Mouse (Mus musculus): Measurements from ENCODE around the gene Kera. TPM values are rescaled to one million over a fixed set of nuclear protein-coding genes. Genes with fewer than 3 reads are reported as not detected.

The Kera gene
- polyA plus RNA-seq, 1 experiment: not detected

- Histone ChIP-seq H3K4me3 (ENCODE audit: low read depth, low read length) (no peak overlapping the region), H3K9ac (ENCODE audit: low read depth, poor library complexity, severe bottlenecking) (no peak overlapping the region)
- TF ChIP-seq CTCF (IDR thresholded peaks at IDR 0.05; ENCODE audit: low read depth, low read length): no peak
- no peak for TF ChIP-seq POLR2A (IDR thresholded peaks at IDR 0.05; ENCODE audit: insufficient read depth, low read length)
- TF ChIP-seq EP300 (IDR thresholded peaks at IDR 0.05; ENCODE audit: insufficient read depth, low read depth, low read length): no peak
Measured at GRCm38 (mm10) chr10:97603256-97603655, 3.4 kb upstream of the Kera start.

GRCm38 (mm10) chr10:97622328-97622727 is 15.6 kb downstream of the Kera start:
- no peak for TF ChIP-seq CTCF (IDR thresholded peaks at IDR 0.05; ENCODE audit: low read depth, low read length)
- no peak for TF ChIP-seq EP300 (IDR thresholded peaks at IDR 0.05; ENCODE audit: insufficient read depth, low read depth, low read length)
- TF ChIP-seq POLR2A (IDR thresholded peaks at IDR 0.05; ENCODE audit: insufficient read depth, low read length): no peak
- Histone ChIP-seq H3K9ac (ENCODE audit: low read depth, poor library complexity, severe bottlenecking) (no peak overlapping the region), H3K27me3 (ENCODE audit: control insufficient read depth, insufficient read depth, low read length, poor library complexity, severe bottlenecking) (no peaks in the 10 kb centered on the region), H3K27ac (ENCODE audit: insufficient read depth, low read length) (no peak overlapping the region), H3K4me1 (ENCODE audit: control insufficient read depth, insufficient read depth, low read length) (no peaks in the 10 kb centered on the region), H3K36me3 (ENCODE audit: control insufficient read depth, insufficient read depth, low read length, poor library complexity, severe bottlenecking) (no peaks in the 10 kb centered on the region), H3K4me3 (ENCODE audit: low read depth, low read length) (no peak overlapping the region), H3K9me3 (replicated peaks; ENCODE audit: control insufficient read depth, insufficient read depth, low read length, poor library complexity, severe bottlenecking) (no peaks in the 10 kb centered on the region)

More at GRCm38 (mm10) chr10:97603256-97603655, 3.4 kb upstream of the Kera start:
- Histone ChIP-seq H3K27ac (ENCODE audit: insufficient read depth, low read length) (no peak overlapping the region), H3K36me3 (ENCODE audit: control insufficient read depth, insufficient read depth, low read length, poor library complexity, severe bottlenecking) (no peaks in the 10 kb centered on the region), H3K9me3 (replicated peaks; ENCODE audit: control insufficient read depth, insufficient read depth, low read length, poor library complexity, severe bottlenecking) (no peaks in the 10 kb centered on the region), H3K4me1 (ENCODE audit: control insufficient read depth, insufficient read depth, low read length) (no peaks in the 10 kb centered on the region), H3K27me3 (ENCODE audit: control insufficient read depth, insufficient read depth, low read length, poor library complexity, severe bottlenecking) (no peaks in the 10 kb centered on the region)

GRCm38 (mm10) chr10:97624381-97624780 is 17.7 kb downstream of the Kera start:
- Histone ChIP-seq H3K4me1 (ENCODE audit: control insufficient read depth, insufficient read depth, low read length) (no peaks in the 10 kb centered on the region), H3K9ac (ENCODE audit: low read depth, poor library complexity, severe bottlenecking) (no peak overlapping the region), H3K27me3 (ENCODE audit: control insufficient read depth, insufficient read depth, low read length, poor library complexity, severe bottlenecking) (no peaks in the 10 kb centered on the region), H3K9me3 (replicated peaks; ENCODE audit: control insufficient read depth, insufficient read depth, low read length, poor library complexity, severe bottlenecking) (no peaks in the 10 kb centered on the region), H3K36me3 (ENCODE audit: control insufficient read depth, insufficient read depth, low read length, poor library complexity, severe bottlenecking) (no peaks in the 10 kb centered on the region), H3K4me3 (ENCODE audit: low read depth, low read length) (no peak overlapping the region), H3K27ac (ENCODE audit: insufficient read depth, low read length) (no peak overlapping the region)
- TF ChIP-seq CTCF (IDR thresholded peaks at IDR 0.05; ENCODE audit: low read depth, low read length) (no peak), POLR2A (IDR thresholded peaks at IDR 0.05; ENCODE audit: insufficient read depth, low read length) (no peak), EP300 (IDR thresholded peaks at IDR 0.05; ENCODE audit: insufficient read depth, low read depth, low read length) (no peak)

DNA sequence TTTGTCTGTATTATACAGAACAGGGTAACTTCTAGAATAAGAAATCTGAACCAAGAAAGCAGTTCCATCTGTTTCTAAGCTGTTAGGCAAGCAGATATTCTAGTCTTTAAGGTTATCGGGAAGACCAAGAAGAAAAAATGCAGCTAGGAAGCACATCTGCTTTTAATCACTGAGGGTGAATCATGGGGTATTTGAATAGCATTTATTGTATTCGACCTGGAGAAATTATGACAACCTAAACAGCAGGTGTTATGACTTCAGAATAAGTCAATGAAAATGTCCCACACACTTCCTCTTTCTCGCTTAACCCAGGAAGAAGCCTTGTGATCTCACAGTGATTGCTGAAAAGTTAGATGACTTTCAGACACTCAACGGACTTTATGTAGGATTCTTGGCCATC is 18.4 kb downstream of the Kera start:
- H3K27me3 ChIP-seq (ENCODE audit: control insufficient read depth, insufficient read depth, low read length, poor library complexity, severe bottlenecking): no peaks in the 10 kb centered on the region
- H3K9me3 ChIP-seq (replicated peaks; ENCODE audit: control insufficient read depth, insufficient read depth, low read length, poor library complexity, severe bottlenecking): no peaks in the 10 kb centered on the region
- no peaks in the 10 kb centered on the region for H3K4me1 ChIP-seq (ENCODE audit: control insufficient read depth, insufficient read depth, low read length)
- no peak overlapping the region for H3K4me3 ChIP-seq (ENCODE audit: low read depth, low read length)
- H3K9ac ChIP-seq (ENCODE audit: low read depth, poor library complexity, severe bottlenecking): no peak overlapping the region
- no peak overlapping the region for H3K27ac ChIP-seq (ENCODE audit: insufficient read depth, low read length)
- TF ChIP-seq POLR2A (IDR thresholded peaks at IDR 0.05; ENCODE audit: insufficient read depth, low read length) (no peak), CTCF (IDR thresholded peaks at IDR 0.05; ENCODE audit: low read depth, low read length) (no peak), EP300 (IDR thresholded peaks at IDR 0.05; ENCODE audit: insufficient read depth, low read depth, low read length) (no peak)
- H3K36me3 ChIP-seq (ENCODE audit: control insufficient read depth, insufficient read depth, low read length, poor library complexity, severe bottlenecking): no peaks in the 10 kb centered on the region

- no peaks in the 10 kb centered on the region for H3K4me1 ChIP-seq (ENCODE audit: control insufficient read depth, insufficient read depth, low read length)
- TF ChIP-seq EP300 (IDR thresholded peaks at IDR 0.05; ENCODE audit: insufficient read depth, low read depth, low read length) (no peak), CTCF (IDR thresholded peaks at IDR 0.05; ENCODE audit: low read depth, low read length) (no peak), POLR2A (IDR thresholded peaks at IDR 0.05; ENCODE audit: insufficient read depth, low read length) (no peak)
- H3K9ac ChIP-seq (ENCODE audit: low read depth, poor library complexity, severe bottlenecking): no peak overlapping the region
- no peak overlapping the region for H3K4me3 ChIP-seq (ENCODE audit: low read depth, low read length)
- no peaks in the 10 kb centered on the region for H3K36me3 ChIP-seq (ENCODE audit: control insufficient read depth, insufficient read depth, low read length, poor library complexity, severe bottlenecking)
- H3K27me3 ChIP-seq (ENCODE audit: control insufficient read depth, insufficient read depth, low read length, poor library complexity, severe bottlenecking): no peaks in the 10 kb centered on the region
- no peak overlapping the region for H3K27ac ChIP-seq (ENCODE audit: insufficient read depth, low read length)
- no peaks in the 10 kb centered on the region for H3K9me3 ChIP-seq (replicated peaks; ENCODE audit: control insufficient read depth, insufficient read depth, low read length, poor library complexity, severe bottlenecking)
Measured at GRCm38 (mm10) chr10:97626543-97626942, 19.9 kb downstream of the Kera start.

DNA sequence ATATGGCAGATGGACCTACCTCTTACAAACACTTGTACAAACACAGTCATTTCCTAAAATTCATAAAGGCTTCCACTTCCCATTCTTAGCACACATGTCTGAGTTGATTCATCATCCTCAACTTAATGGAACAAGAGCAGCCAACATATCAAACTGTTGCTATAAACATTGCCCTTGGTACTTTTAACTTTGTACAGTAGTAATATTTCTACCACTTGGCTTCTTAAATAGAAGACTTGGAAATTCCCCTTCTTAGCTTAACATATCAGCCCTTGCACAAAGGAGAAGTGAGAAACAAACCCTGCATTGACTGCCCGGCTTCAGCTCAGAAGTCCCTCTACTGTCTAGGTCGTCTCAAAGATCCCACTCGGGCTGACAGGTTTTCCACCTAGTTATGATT is 24.4 kb downstream of the Kera start:
- Histone ChIP-seq H3K27ac (ENCODE audit: insufficient read depth, low read length) (no peak overlapping the region), H3K9ac (ENCODE audit: low read depth, poor library complexity, severe bottlenecking) (no peak overlapping the region), H3K27me3 (ENCODE audit: control insufficient read depth, insufficient read depth, low read length, poor library complexity, severe bottlenecking) (no peaks in the 10 kb centered on the region), H3K36me3 (ENCODE audit: control insufficient read depth, insufficient read depth, low read length, poor library complexity, severe bottlenecking) (no peaks in the 10 kb centered on the region), H3K4me3 (ENCODE audit: low read depth, low read length) (no peak overlapping the region), H3K4me1 (ENCODE audit: control insufficient read depth, insufficient read depth, low read length) (no peaks in the 10 kb centered on the region), H3K9me3 (replicated peaks; ENCODE audit: control insufficient read depth, insufficient read depth, low read length, poor library complexity, severe bottlenecking) (no peaks in the 10 kb centered on the region)
- no peak for TF ChIP-seq EP300 (IDR thresholded peaks at IDR 0.05; ENCODE audit: insufficient read depth, low read depth, low read length)
- TF ChIP-seq CTCF (IDR thresholded peaks at IDR 0.05; ENCODE audit: low read depth, low read length): no peak
- TF ChIP-seq POLR2A (IDR thresholded peaks at IDR 0.05; ENCODE audit: insufficient read depth, low read length): no peak
